Mouse (Mus musculus) liver, embryonic 16.5 days (tissue): ENCODE measurements around the gene Glyctk. TPM values are rescaled to one million over a fixed set of nuclear protein-coding genes. Genes with fewer than 3 reads are reported as not detected.

ENCODE experiments used
- ATAC-seq: fragments of 200-750 bp; cut with Nextera tagmentation; 2 replicates; pipeline ENCODE4 v1.8.0; 2017; ENCODE audit warnings: low read depth, mild to moderate bottlenecking, moderate number of reproducible peaks, moderate library complexity
- H3K27ac ChIP-seq: fragments of 300-500 bp; sonication (generic); 2 replicates; pipeline ENCODE4 v1.5.1; 2014; ENCODE audit warnings: mild to moderate bottlenecking, low read length
- H3K27me3 ChIP-seq: fragments of 300-500 bp; sonication (generic); 2 replicates; pipeline ENCODE4 v1.6.1; 2014; ENCODE audit warnings: low read depth, low read length, mixed read lengths; ENCODE audit not compliant: control insufficient read depth, insufficient read depth
- H3K36me3 ChIP-seq: fragments of 300-500 bp; sonication (generic); 2 replicates; pipeline ENCODE4 v1.6.1; 2014; ENCODE audit warnings: mild to moderate bottlenecking; ENCODE audit not compliant: control insufficient read depth, insufficient read depth
- H3K4me1 ChIP-seq: fragments of 300-500 bp; sonication (generic); 2 replicates; pipeline ENCODE4 v1.6.1; 2014; ENCODE audit warnings: low read depth, low read length, mixed read lengths; ENCODE audit not compliant: control insufficient read depth
- H3K4me2 ChIP-seq: fragments of 300-500 bp; sonication (generic); 2 replicates; pipeline ENCODE4 v1.6.1; 2014; ENCODE audit warnings: low read depth, low read length, mixed read lengths
- H3K4me3 ChIP-seq: fragments of 300-500 bp; sonication (generic); 2 replicates; pipeline ENCODE4 v1.5.1; 2014; ENCODE audit warnings: low read depth, mild to moderate bottlenecking, low read length
- H3K9ac ChIP-seq: fragments of 300-500 bp; sonication (generic); 2 replicates; pipeline ENCODE4 v1.6.1; 2014; ENCODE audit warnings: low read depth, low read length
- H3K9me3 ChIP-seq: fragments of 300-500 bp; sonication (generic); replicated peaks from 2 replicates; pipeline ENCODE4 v1.6.1; 2016; ENCODE audit warnings: low read length; ENCODE audit not compliant: control insufficient read depth
- WGBS: fragments of 180-500 bp; shearing (Covaris S2); extraction: QIAGEN DNeasy Blood & Tissue Kit; methylation state at CpG from one replicate; pipeline ENCODE4 v1.1.7; 2014; ENCODE audit not compliant: insufficient replicate concordance; 5-methylcytosine and 5-hydroxymethylcytosine counted together
- polyA plus RNA-seq: library from polyadenylated mRNA; unstranded; fragments of >200 nt; fragmentation: Nextera tagmentation; extraction: Ambion mirVana; gene quantifications from 2 replicates; pipeline ENCODE4 v1.2.1, GENCODE M21; 2015

The Glyctk gene
- polyA plus RNA-seq, 1 experiment from 2014 or later: 33.0 TPM

GRCm38 (mm10) chr9:106197732-106198131, 39.8 kb upstream of the Glyctk start:
- peaks cover 7% of the 10 kb centered on the region; the same call in 1 of the 2 replicates for H3K4me1 ChIP-seq
- H3K9me3 ChIP-seq: no peaks in the 10 kb centered on the region
- no peak overlapping the region; the same call in 1 of the 2 replicates for H3K4me2 ChIP-seq
- H3K27me3 ChIP-seq: no peaks in the 10 kb centered on the region
- H3K27ac ChIP-seq: no peak overlapping the region
- WGBS: 75% methylated on average over 9 of the region's 9 CpGs
- H3K36me3 ChIP-seq: no peaks in the 10 kb centered on the region
- H3K9ac ChIP-seq: no peak overlapping the region
- no peak for ATAC-seq
- no peak overlapping the region for H3K4me3 ChIP-seq

- Histone ChIP-seq H3K36me3 (no peaks in the 10 kb centered on the region), H3K9ac (no peak overlapping the region), H3K27ac (no peak overlapping the region), H3K4me3 (no peak overlapping the region), H3K4me1 (peaks cover 4% of the 10 kb centered on the region; the same call in 1 of the 2 replicates), H3K4me2 (no peak overlapping the region), H3K9me3 (no peaks in the 10 kb centered on the region), H3K27me3 (no peaks in the 10 kb centered on the region)
- no peak for ATAC-seq
- 65% methylated on average over 3 of the region's 3 CpGs for WGBS
Observed at GRCm38 (mm10) chr9:106197081-106197713, 39.3 kb upstream of the Glyctk start.

- ATAC-seq: no peak
- Histone ChIP-seq H3K4me2 (no peak overlapping the region), H3K4me1 (peaks cover 2% of the 10 kb centered on the region; the same call in 1 of the 2 replicates), H3K36me3 (peaks cover 10% of the 10 kb centered on the region), H3K27me3 (no peaks in the 10 kb centered on the region), H3K9me3 (no peaks in the 10 kb centered on the region), H3K27ac (no peak overlapping the region), H3K9ac (no peak overlapping the region), H3K4me3 (no peak overlapping the region)
- 82% methylated on average over 8 of the region's 8 CpGs for WGBS
Observed at GRCm38 (mm10) chr9:106195693-106196092, 37.8 kb upstream of the Glyctk start.

GRCm38 (mm10) chr9:106193930-106194807, 36.2 kb upstream of the Glyctk start:
- no peak overlapping the region for H3K4me2 ChIP-seq
- H3K9me3 ChIP-seq: no peaks in the 10 kb centered on the region
- WGBS: 79% methylated on average over 8 of the region's 8 CpGs
- peaks cover 20% of the 10 kb centered on the region for H3K36me3 ChIP-seq
- H3K27ac ChIP-seq: no peak overlapping the region
- no peaks in the 10 kb centered on the region for H3K27me3 ChIP-seq
- no peak overlapping the region for H3K9ac ChIP-seq
- H3K4me1 ChIP-seq: peaks cover 2% of the 10 kb centered on the region; the same call in 1 of the 2 replicates
- no peak for ATAC-seq
- H3K4me3 ChIP-seq: no peak overlapping the region

GRCm38 (mm10) chr9:106192998-106193397, 35.1 kb upstream of the Glyctk start:
- Histone ChIP-seq H3K27me3 (no peaks in the 10 kb centered on the region), H3K4me3 (no peak overlapping the region), H3K4me2 (no peak overlapping the region), H3K9ac (no peak overlapping the region), H3K9me3 (no peaks in the 10 kb centered on the region), H3K27ac (no peak overlapping the region), H3K4me1 (no peaks in the 10 kb centered on the region), H3K36me3 (peaks cover 30% of the 10 kb centered on the region)
- peak; percentile 5; the same call in 1 of the 2 replicates for ATAC-seq
- WGBS: 19% methylated on average over 1 of the region's 1 CpGs

- Histone ChIP-seq H3K9ac (no peak overlapping the region), H3K27ac (no peak overlapping the region), H3K9me3 (no peaks in the 10 kb centered on the region), H3K4me3 (no peak overlapping the region), H3K4me2 (no peak overlapping the region), H3K36me3 (peaks cover 34% of the 10 kb centered on the region), H3K27me3 (no peaks in the 10 kb centered on the region), H3K4me1 (no peaks in the 10 kb centered on the region)
- WGBS: 88% methylated on average over 8 of the region's 8 CpGs
- no peak for ATAC-seq
Observed at GRCm38 (mm10) chr9:106192024-106192423, 34.1 kb upstream of the Glyctk start.

- no peaks in the 10 kb centered on the region for H3K4me1 ChIP-seq
- no peak for ATAC-seq
- no peak overlapping the region for H3K4me2 ChIP-seq
- H3K36me3 ChIP-seq: peaks cover 39% of the 10 kb centered on the region
- WGBS: 92% methylated on average over 1 of the region's 1 CpGs
- no peaks in the 10 kb centered on the region for H3K9me3 ChIP-seq
- H3K4me3 ChIP-seq: no peak overlapping the region
- no peak overlapping the region for H3K9ac ChIP-seq
- H3K27ac ChIP-seq: no peak overlapping the region
- no peaks in the 10 kb centered on the region for H3K27me3 ChIP-seq
Observed at GRCm38 (mm10) chr9:106191355-106191754, 33.4 kb upstream of the Glyctk start.

- Histone ChIP-seq H3K27ac (no peak overlapping the region), H3K4me1 (no peaks in the 10 kb centered on the region), H3K9ac (no peak overlapping the region), H3K36me3 (peaks cover 77% of the 10 kb centered on the region), H3K27me3 (no peaks in the 10 kb centered on the region), H3K4me2 (no peak overlapping the region), H3K4me3 (no peak overlapping the region), H3K9me3 (no peaks in the 10 kb centered on the region)
- WGBS: 86% methylated on average over 5 of the region's 5 CpGs
- no peak for ATAC-seq
Observed at GRCm38 (mm10) chr9:106183996-106184395, 26.1 kb upstream of the Glyctk start.

GRCm38 (mm10) chr9:106182146-106182545, 24.2 kb upstream of the Glyctk start:
- Histone ChIP-seq H3K4me3 (no peak overlapping the region), H3K4me2 (no peak overlapping the region), H3K27me3 (no peaks in the 10 kb centered on the region), H3K4me1 (no peaks in the 10 kb centered on the region), H3K9me3 (no peaks in the 10 kb centered on the region), H3K36me3 (peaks cover 77% of the 10 kb centered on the region), H3K27ac (no peak overlapping the region), H3K9ac (no peak overlapping the region)
- ATAC-seq: no peak
- WGBS: 85% methylated on average over 4 of the region's 4 CpGs
